Mouse (Mus musculus) urinary bladder, postnatal 36 days (tissue): ENCODE results near the gene Wdr31.
A peak's percentile ranks its signal among the peaks of the same experiment; 100 is the strongest.
"Not testable (repeated sequence)": the region's sequence is repeated elsewhere in the genome, so short reads cannot be mapped to it uniquely, and the experiment has no call there.

Experiments used
- DNase-seq, 2 experiments: peaks; one replicate each; pipeline ENCODE4 v3.0.0; 2022; ENCODE audit warnings: low spot score in 2 of 2, mixed read lengths in 1 of 2

Wdr31 gene

GRCm38 (mm10) chr4:62495946-62496345, 25.2 kb upstream of the Wdr31 start:
- DNase-seq: no peak

- no peak for DNase-seq
These were observed 23.5 kb upstream of the Wdr31 start for GRCm38 (mm10) chr4:62494230-62494629.

GRCm38 (mm10) chr4:62492682-62493081, 22.0 kb upstream of the Wdr31 start:
- DNase-seq: no peak

GRCm38 (mm10) chr4:62487914-62488313, 17.2 kb upstream of the Wdr31 start:
- no peak for DNase-seq

GRCm38 (mm10) chr4:62487172-62487571, 16.5 kb upstream of the Wdr31 start:
- DNase-seq: no peak

GRCm38 (mm10) chr4:62486162-62486696, 15.5 kb upstream of the Wdr31 start:
- no peak for DNase-seq

GRCm38 (mm10) chr4:62485450-62486161, 14.9 kb upstream of the Wdr31 start:
- DNase-seq: peak; percentile 33 to 50

- DNase-seq: no peak
These were observed 14.2 kb upstream of the Wdr31 start for GRCm38 (mm10) chr4:62484928-62485327.

- no peak for DNase-seq
These were observed 10.3 kb upstream of the Wdr31 start for GRCm38 (mm10) chr4:62480709-62481605.

GRCm38 (mm10) chr4:62479937-62480708, 9.4 kb upstream of the Wdr31 start, which contains the start of gene Bspry:
Bspry (plus strand) TSS chr4:62480053.
- peak; percentile 61 to 66 for DNase-seq

- not testable (repeated sequence) for DNase-seq
These were observed 8.9 kb upstream of the Wdr31 start for GRCm38 (mm10) chr4:62479593-62479936.

- no peak for DNase-seq
These were observed 7.0 kb upstream of the Wdr31 start for GRCm38 (mm10) chr4:62477542-62478244.

- DNase-seq: no peak
These were observed 5.1 kb upstream of the Wdr31 start for GRCm38 (mm10) chr4:62475793-62476192.

- no peak for DNase-seq
These were observed 4.4 kb upstream of the Wdr31 start for GRCm38 (mm10) chr4:62475131-62475530.

- no peak for DNase-seq
These were observed 1.4 kb upstream of the Wdr31 start for GRCm38 (mm10) chr4:62472071-62472470.

GRCm38 (mm10) chr4:62468158-62468557, 2.5 kb downstream of the Wdr31 start:
- no peak for DNase-seq

- DNase-seq: no peak
These were observed 7.6 kb downstream of the Wdr31 start for GRCm38 (mm10) chr4:62463124-62463523.

GRCm38 (mm10) chr4:62460348-62460747, 10.3 kb downstream of the Wdr31 start:
- no peak for DNase-seq

GRCm38 (mm10) chr4:62459081-62459480, 11.6 kb downstream of the Wdr31 start:
- no peak for DNase-seq

GRCm38 (mm10) chr4:62454995-62455394, 15.7 kb downstream of the Wdr31 start:
- peak in 1 of 2 experiments; percentile 34 for DNase-seq

GRCm38 (mm10) chr4:62440986-62441385, 29.7 kb downstream of the Wdr31 start:
- no peak for DNase-seq
